Mouse (Mus musculus) embryo, embryonic 9.5 days (tissue): ENCODE data around the gene Pogz.
"Not testable (repeated sequence)": the region's sequence is repeated elsewhere in the genome, so short reads cannot be mapped to it uniquely, and the experiment has no call there.

Source experiments
- DNase-seq: peaks from one replicate; pipeline ENCODE4 v3.0.0-alpha.2; 2017; ENCODE audit errors: extremely low spot score

Gene Pogz

GRCm38 (mm10) chr3:94832701-94833100 is 4.7 kb upstream of the Pogz start:
- DNase-seq: no peak

DNA sequence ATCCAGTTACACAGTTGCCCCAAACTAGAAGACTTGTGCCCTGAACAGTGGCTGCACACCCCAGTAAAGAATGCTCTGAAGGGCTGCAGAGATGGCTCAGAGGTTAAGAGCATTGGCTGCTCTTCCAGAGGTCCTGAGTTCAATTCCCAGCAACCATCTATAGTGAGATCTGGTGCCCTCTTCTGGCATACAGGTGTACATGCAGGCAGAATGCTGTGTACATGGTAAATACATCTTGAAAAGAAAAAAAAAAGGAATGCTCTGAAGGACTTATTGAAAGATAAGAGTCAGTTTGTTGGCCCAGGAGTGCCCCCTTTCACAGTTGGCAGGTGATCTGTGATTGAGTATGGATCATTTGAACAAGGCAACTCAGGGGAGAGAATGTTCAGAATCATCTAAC is 4.0 kb upstream of the Pogz start:
- no peak for DNase-seq

- DNase-seq: no peak
Observed at GRCm38 (mm10) chr3:94835396-94835795, 2.0 kb upstream of the Pogz start.

GRCm38 (mm10) chr3:94837959-94838496 is 661 bp downstream of the Pogz start:
- peak; percentile 74 for DNase-seq

- no peak for DNase-seq
Observed at GRCm38 (mm10) chr3:94838631-94839030, 1.3 kb downstream of the Pogz start.

DNA sequence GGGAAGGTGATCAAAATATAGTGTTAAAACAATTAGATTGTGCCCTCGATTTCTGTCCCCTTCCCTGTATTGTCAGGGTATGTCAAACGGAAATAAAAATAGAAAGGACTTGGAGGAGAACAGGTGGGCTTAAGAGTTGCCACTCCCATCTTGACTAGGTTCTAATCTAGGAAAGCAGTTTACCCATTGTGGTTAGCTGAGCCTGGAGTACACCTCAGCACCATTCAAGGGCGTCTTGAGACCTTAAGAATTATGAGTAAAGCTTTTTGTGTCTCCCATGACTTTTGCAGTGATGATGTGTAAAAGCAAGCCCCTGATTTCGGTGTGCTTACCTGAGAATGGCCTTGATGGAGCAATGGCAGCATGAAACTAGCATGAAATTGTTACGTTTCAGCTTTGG is 1.7 kb downstream of the Pogz start:
- DNase-seq: no peak

DNA sequence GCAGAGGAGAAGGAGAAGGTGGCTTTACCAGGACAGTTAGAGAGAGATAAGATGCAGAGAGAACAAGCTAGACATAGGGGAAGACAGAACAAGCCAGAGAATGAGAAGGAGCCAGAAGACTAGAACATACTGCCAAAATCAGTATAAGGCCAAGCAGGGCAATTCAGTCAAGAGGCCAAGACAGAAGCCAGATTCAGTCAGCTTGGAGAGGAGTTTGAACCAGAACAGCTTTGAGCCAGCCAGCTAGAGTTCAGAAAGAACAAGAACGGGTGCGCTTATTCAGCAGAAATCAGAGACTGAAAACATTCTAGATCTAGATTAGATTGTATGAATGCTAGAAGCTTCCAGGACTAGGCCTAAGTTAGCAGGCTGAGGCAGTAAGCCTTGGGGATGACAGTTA is 10.0 kb downstream of the Pogz start:
- no peak for DNase-seq

DNA sequence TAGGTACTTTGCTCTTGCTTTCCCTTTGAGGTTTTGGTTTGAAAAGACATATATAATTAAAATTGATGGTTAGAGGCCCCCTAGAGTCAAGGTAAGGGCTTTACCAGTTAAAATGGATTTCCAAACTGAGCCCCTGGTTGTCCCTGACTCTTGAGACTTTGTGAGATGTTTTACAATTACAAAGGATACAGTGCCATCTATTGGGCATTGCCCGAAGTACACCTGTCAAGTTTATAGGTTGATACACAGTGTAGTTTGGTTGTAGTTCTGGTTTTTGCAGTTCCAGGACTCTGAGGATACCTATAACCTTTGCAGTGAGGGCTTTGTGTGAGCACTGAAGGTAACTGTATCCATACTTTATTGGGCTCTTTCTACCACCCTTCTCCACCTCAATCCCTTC is 12.0 kb downstream of the Pogz start:
- DNase-seq: peak; percentile 40

- no peak for DNase-seq
Observed at GRCm38 (mm10) chr3:94851731-94852130, 14.4 kb downstream of the Pogz start.

DNA sequence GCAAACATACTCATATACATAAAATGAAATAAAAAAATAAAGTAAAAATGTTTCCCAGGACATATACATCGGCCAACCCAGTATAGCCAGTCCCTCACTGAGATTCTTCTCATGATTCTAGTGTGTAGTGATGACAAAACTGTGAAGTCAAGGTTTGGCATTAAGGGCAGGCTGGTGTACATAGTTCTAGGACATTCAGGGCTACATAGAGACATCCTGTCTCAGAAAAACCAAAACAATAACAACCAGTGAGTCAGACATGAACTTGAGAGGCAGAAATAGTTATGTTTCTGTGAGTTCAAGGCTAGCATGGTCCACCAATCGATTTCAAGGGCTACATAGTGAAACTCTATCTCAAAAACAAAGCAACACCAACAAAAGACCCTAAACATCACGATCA is 14.8 kb downstream of the Pogz start:
- DNase-seq: no peak

DNA sequence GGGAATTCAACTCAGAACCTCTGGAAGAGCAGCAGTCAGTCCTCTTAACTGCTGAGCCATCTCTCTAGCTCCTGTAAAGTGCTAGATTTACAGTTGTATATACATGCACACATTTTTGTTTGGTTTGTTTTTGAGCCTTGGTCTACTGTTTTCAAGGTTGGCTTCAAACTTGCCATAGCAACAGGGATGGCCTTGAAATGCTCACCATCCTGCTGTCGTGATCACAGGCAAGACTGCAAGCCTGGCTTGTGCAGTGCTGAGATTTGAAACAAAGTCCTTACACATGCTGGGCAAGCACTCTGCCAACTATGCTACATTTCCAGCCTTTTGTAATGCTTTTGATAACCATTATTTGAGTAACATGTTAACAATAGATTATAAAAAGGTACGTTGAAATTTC is 22.1 kb downstream of the Pogz start:
- no peak for DNase-seq

- no peak for DNase-seq
Observed at GRCm38 (mm10) chr3:94869011-94869410, 31.6 kb downstream of the Pogz start.

DNA sequence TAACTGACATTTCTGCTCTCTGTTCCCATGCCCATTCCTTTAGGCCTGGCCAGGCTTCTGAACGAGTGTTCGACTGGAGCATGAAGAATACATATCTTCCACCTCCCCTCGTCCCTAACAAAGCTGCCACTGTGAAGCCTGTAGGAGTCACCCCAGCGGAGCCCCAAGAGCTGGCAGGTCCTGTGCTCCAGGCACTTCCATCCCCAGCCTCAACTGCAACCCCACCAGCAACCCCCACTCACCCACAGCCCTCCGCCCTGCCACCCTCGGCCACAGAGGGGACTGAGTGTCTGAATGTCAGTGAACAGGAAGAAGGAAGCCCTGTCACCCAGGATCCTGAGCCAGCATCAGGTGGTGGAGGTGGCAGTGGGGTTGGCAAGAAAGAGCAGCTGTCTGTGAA is 41.3 kb downstream of the Pogz start:
- no peak for DNase-seq

GRCm38 (mm10) chr3:94881840-94882239 is 44.5 kb downstream of the Pogz start:
- DNase-seq: no peak

DNA sequence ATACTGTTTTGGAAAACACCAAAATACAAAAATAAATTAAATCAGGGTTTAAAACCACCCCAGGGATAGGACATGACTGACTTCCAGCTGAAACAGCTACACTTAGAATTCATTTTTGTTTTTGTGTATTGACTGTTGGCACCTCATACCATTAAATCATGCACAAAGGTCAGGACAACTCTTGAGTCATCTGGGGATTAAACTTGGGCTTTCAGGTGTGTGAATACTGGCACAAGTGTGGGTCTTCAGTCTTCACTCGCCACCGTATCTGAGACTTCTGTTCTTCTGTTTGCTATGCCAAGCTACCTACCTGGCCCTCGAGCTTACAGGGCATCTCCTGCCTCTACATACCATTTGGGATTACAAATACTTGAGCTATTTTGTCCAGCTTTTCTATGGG is 45.2 kb downstream of the Pogz start:
- DNase-seq: no peak

GRCm38 (mm10) chr3:94886316-94887224 is 49.2 kb downstream of the Pogz start, which contains the start of gene Psmb4:
Gene Psmb4, minus strand, starts transcription at chr3:94886961.
- peak; percentile 83 for DNase-seq

GRCm38 (mm10) chr3:94888595-94888994 is 51.2 kb downstream of the Pogz start:
- no peak for DNase-seq

DNA sequence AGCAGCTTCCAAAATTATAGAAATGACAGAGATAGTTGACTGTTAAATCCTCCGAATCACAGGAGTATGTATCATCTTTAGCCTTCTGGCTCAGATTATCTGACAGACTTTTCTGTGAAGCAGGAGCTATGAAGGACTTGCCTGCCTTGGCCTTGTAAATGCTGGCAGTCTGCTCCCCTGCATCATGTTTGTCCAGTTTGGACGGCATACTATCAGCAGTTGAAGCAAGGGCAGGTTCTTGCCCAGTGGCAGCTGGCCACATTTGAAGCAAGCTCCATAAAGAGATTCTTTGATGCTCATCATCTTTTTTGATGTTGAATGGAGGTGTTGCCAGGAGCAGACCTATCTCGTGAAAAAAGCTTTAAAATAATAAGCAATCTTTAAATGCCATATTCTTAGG is 56.7 kb downstream of the Pogz start:
- DNase-seq: no peak

DNA sequence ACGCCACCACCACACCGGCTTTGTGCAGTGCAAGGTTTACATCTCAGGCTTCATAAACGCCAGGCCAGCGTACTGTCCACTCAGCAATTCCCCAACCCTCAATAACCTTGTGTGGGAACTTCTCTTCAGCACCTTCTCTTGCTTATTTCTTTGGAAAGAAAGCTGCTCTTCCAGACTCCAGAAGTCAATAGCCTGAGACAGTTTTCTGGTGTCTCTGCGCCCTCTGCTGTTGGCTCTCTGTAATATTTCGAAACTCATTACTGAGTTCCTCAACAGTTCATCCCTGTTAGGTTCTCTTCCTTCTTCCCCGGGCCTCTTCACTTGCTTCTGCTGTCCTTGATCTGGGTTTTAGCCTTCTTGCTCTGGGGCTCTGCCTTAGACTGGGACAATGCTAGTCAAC is 65.4 kb downstream of the Pogz start:
- peak; percentile 48 for DNase-seq

DNA sequence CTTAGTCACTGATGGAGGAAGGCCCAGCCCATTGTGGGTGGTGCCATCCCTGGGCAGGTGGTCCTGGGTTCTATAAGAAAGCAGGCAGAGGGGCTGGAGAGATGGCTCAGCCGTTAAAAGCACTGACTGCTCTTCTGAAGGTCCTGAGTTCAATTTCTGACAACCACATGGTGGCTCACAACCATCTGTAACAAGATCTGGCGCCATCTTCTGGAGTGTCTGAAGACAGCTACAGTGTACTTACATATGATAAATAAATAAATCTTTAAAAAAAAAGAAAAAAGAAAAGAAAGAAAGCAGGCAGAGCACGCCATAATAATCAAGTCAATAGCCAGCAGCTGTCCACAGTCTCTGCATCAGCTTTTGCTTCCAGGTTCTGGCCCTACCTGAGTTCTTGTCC is 67.4 kb downstream of the Pogz start:
- not testable (repeated sequence) for DNase-seq

DNA sequence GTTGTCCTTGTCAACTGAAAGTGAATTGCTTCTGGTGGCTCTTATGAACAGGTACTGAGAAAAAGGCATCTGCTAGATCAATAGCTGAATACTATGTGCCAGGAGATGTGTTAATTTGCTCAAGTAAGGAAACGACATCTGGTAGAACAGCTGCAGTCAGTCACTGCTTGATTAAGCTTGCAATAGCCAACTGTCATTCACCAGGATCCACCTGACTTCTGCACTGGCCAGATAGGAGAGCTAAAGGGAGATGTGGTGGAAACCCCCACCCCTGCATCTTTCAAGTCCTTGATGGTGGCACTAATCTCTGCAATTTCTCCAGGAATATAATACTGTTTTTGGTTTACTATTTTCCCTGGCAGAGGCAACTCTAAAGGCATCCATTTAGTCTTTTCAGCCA is 69.1 kb downstream of the Pogz start:
- no peak for DNase-seq

DNA sequence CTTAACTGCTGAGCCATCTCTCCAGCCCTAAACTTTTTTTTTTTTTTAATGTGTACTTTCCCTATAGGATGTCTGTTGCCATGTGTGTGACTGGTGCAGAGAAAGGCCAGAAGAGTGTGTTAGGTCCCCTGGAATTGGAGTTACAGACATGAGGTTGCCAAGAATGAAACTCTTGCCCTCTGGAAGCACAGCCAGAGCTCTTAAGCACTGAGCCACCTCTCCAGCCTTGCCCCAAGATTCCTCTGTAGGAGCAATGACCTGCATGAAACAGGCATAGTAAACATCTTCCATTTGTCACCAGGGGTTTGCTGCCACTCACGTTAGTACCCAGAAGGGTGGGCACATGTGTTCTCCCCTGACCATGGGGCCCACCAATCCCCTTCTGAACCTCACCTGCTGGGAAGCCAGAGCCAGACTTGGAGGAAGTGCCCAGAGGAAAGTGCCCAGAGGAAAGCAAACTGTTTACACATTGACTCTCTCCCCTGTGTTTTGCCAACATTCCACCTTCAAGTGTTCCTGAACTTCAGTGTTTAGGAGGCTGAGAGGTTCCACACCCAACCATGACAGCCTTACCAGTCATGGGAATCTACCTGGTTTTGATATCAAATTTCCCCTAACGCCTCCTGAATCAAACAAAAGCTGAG is 73.8 kb downstream of the Pogz start:
- no peak for DNase-seq

GRCm38 (mm10) chr3:94913801-94914200 is 76.4 kb downstream of the Pogz start:
- no peak for DNase-seq
